Mouse (Mus musculus) heart, postnatal 36 days (tissue): Measurements from ENCODE around the gene Qk. TPM values are rescaled to one million over a fixed set of nuclear protein-coding genes. Genes with fewer than 3 reads are reported as not detected.

Experiments
- DNase-seq, 2 experiments: peaks; one replicate each; pipeline ENCODE4 v3.0.0; 2021 to 2022
- intact Hi-C: fragments of 180-260 bp; cut with DNase I; formaldehyde crosslinking; loops from one replicate; pipeline ENCODE4 v1.15.1; 2025
- total RNA-seq, 2 experiments: library from RNA; stranded (reverse); gene quantifications; 2 replicates each; pipeline ENCODE4 v1.2.3; 2021

Qk gene
- total RNA-seq, 2 experiments from 2014 or later, result 419 to 431 TPM

DNA sequence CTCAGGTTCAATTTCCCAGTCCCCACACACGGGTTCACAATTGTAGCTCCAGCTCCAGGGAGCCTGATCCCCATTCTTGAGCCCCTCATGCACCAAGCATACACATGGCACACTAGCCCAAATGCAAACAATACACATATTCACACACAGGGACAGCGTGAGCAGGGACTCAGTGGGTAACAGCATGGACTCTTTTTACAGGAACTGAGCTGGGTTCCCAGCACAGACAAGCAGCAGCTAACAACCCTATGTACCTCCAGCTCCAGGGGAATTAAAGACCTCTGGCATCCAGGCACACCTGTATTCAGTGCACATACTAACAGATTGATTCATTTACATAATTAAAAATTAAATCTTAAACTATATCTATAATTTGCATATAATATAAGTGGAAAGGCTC, 34.9 kb downstream of the Qk start:
- intact Hi-C loops, result no loop called here
- no peak for DNase-seq

DNA sequence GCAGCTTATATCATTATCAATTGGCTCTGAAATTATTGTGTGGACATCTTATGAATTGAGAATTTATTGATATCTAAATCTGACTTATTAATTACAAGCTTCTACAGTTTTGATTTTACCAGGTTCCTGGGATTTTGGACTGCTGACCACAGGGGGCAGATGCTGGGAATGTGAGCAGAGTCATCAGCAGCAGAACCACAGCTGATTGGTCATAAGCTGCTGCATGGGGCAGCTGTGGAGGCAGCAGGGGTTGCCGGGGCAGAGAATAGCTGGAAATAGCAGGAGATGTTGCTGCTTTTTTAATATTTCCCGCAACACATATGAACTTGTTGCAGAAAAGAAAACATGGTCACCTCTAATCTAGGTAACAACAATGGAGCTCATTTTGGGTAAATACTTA, 40.1 kb downstream of the Qk start:
- intact Hi-C loops, result no loop called here
- DNase-seq, result no peak

DNA sequence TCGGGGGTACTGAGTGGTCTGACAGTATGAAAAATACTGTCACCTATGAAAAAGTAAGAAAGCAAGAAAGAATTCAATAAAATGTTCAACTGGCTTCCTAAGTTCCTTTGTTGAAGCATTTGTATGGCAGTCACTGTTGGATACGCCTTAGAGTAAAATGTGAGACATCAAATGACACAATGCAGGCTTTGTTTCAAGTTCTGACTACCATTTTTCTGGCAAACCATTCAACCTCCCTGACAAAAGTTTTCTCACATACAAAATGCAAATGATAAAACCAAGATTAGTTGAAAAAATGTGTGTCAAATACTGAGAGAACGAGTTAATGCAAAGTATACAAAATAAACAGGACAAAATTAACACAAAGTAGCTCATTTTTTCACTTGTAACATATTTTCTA, 50.1 kb downstream of the Qk start:
- no peak for DNase-seq
- intact Hi-C loops, result no loop called here

DNA sequence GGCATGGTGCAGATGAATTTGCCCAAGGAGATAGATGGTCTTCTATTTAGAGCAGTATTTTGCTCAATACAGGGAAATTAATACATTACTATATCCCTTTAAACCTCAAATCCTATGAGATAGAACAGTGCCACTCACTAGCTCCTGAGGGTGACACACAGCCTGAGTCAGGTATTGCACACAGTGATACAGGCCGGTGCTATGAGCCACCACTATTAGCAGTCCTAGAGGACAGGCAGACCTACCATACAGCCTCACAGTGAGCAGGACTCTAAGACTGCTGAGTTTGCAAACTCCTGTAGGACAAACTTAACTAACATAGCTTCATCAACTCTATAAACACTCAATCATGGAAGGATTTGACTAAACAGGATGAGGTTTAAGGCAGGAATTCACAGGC, 51.2 kb downstream of the Qk start:
- DNase-seq, result no peak
- intact Hi-C loops, result no loop called here

DNA sequence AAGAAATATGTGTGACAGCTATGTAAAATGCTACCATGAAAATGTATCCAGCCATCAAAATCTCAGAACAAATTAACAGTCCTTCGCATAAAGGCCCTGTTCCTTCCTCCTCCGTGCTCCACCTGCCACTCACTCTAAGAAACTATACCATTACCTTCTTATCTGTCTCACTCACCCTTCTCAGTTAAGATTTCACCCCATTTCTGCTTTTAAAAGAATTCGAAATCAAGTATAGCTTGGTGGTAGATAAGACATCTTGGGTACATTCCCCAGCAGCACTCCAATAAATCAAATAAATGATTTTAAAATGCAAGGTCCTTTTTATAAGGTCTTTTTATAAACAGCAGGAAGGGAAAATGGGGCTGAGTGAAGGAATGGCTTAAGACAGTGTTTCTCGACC, 53.4 kb downstream of the Qk start:
- intact Hi-C loops, result no loop called here
- no peak for DNase-seq

DNA sequence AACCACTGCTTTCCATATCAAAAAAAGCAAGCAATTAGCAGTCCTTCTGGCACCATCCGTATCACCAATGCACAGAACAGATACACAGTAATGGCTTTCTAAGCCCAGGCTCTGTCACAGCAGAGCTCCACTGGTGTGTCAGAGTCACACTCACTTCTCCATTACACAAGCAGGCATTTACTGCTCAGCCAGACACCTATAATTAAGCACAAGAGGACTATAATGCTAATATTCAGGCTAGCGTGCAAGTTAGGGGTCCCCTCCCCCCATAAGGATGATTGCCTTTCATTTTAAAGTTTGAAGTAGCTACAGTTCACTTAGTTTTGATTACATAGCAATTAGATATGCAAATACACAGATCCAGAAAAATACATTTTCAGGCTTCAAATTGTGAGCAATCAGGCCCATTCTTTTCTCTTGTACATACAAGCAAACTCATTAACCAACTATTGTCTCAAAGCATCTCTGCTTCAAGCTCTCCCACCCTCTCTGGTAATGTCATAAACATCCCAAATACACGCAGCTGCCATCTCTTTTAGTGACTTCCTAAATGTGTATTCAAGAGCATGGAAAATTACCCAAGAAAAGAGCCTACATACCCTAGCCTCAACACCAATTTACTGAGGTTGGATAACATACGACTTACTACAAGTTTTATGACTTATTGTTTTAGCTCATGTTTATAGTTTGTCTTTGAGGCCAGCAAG, 68.2 kb downstream of the Qk start:
- no peak for DNase-seq
- intact Hi-C loops, result no loop called here

DNA sequence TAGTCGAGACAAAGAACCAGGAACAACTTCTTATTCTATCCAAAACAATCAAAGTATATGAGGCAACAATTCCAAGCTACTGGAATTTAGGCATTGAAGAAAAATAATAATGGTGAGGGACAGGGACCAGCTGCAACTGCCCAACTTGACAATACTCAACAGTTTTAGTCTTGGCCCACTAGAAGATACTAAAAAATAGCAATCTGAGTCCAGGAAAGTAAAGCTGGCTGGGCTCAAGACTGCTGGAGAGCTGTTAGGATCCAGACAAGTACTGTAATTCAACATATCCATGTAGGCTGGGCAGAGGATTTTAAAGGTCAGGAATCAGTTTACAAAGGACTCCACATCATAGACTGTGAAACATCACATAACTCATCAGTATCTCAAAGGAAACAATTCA, 79.6 kb downstream of the Qk start:
- DNase-seq, result no peak
- intact Hi-C loops, result no loop called here

DNA sequence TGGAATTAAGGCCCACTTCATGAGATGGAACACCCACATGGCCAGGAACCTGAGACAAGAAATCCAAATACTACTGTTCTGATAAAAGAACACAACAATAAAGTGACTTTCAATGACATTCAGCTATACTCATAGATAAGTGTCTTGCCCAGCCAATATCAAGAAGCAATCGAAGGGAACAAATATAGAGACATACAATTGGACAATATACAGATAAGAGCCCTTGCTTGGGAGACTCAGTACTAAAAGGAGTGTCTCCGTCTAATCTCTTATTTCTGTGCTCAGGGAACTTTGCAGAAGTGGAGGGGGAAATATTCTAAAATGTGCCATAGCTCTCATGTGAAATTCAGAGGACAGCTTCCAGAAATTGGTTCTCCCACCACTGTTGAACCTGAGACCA, 83.1 kb downstream of the Qk start:
- intact Hi-C loops, result no loop called here
- DNase-seq, result no peak

DNA sequence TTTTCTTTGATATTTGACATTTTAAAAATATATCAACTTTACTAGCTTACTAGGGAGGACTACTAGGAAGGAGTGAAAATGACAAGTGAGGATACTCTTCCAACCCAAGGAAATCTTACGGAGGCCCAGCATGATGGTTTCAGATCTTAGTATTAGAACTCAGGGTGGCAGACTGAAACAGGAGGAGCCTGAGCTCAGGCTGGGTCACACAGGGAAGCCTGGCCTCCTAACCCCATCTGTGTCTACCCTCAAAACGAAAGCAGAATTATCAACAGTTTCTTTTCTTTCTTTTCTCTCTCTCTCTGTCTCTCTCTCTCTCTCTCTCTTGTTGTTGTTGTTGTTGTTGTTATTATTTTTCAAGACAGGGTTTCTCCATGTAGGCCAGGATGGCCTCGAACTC, 87.2 kb downstream of the Qk start:
- intact Hi-C loops, result loop anchor here (5.0 kb wide), 1 partner anchor 80 kb away; no protein-coding TSS in a partner anchor
- DNase-seq, result no peak

DNA sequence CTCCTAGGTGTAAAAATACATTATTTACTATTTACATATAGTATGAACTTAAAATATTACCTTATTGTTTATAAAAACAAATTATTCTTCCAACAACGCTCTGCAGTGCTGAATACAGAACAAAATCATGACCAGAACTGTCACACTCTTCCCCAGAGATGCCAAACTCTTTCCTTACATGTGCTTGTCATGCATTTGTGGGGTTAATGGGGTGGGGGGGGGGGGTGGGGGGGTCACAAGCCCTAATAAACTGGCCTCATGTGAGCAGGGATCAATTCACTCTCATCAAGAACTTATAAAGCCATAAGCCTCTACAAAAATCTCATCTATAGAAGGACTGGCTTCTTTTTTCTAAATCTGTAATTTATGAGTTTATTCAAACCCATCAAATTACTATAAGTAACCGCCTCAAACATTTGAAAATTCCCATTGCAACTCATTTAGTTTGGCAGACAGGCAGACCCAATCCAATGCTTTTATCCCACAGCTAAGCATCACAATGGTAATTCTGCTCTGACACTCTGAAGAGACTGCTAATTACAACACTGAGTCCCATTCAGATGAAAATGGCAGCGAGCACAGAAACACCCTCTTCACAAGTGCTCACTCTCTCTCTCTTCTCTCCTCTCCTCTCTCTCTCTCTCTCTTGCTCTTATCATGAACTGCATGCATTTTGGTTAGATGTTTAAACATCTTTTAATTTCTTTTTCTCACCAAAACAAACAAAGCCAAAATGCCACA, 91.7 kb downstream of the Qk start:
- no peak for DNase-seq
- intact Hi-C loops, result no loop called here

DNA sequence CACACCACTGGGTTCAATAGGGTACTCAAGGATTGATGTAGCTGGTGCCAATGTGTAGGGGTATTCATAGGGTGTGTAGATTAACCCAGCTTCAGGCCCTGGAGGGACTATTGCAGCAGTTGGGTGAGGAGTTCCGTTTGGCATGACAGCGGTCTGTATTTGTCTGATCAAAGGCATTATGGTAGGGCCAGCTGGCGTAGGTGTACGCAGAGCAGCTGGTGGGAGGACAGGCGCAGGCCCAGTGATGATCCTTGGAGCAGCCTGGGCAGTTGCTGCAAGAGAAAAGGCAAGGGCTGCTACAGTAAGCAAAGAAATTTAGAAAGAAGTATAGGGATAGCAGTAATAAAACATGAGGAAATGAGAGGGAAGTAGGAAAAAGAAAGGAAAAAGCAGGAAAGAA, 103.5 kb downstream of the Qk start:
- intact Hi-C loops, result loop anchor here (5.0 to 10.0 kb wide), 2 partner anchors 96 to 169 kb away; no protein-coding TSS in a partner anchor
- no peak for DNase-seq

DNA sequence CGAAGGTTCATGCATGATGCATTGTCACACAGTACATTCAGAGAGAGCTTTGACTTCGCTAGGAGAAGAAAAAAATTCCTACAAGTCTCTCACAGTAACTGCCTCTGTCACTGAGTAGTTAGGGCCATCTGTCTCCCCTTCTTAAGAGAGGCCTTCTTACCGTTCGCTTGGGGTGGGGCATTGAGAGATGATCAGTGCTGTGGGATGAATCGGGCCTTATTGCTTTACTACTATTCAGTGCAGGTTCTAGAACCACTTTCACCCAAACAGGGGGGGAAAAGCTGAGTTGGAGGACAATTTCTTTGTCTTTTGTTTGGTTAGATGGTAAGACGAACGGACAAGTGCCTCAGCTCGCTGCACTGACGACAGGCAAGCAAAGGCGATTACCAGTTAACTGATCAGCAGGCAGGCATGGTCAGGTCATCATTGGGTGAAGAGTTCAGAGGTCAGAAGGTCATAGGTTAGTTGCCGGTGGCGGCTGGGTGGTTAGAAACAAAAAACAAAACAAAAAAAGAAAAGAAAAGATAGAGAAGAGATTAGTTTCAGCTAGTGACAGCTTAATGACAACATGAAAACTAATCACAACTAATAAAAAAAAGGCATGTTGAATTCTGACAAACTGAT, 110.4 kb downstream of the Qk start:
- no peak for DNase-seq
- intact Hi-C loops, result no loop called here

DNA sequence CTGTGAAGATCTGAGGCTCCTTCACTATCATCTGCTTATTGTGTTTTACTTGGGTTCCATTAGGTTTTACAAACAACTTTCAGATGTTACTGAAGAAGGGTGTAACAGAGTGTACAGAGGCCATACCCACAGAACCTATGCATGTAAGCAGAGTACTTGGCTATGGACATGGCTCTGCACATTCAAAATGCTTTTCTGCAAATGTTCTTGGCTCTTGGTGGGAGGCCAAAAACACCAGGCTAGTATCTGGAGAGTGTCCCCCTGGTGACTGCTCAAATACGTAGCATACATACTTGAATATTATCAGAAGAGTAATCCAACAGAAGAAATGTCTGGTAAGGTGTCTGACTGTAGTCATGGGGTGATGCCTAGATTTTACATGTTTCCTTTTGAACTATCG, 121.0 kb downstream of the Qk start:
- DNase-seq, result no peak
- intact Hi-C loops, result loop anchor here (5.0 kb wide), 3 partner anchors 101 to 296 kb away; no protein-coding TSS in a partner anchor

DNA sequence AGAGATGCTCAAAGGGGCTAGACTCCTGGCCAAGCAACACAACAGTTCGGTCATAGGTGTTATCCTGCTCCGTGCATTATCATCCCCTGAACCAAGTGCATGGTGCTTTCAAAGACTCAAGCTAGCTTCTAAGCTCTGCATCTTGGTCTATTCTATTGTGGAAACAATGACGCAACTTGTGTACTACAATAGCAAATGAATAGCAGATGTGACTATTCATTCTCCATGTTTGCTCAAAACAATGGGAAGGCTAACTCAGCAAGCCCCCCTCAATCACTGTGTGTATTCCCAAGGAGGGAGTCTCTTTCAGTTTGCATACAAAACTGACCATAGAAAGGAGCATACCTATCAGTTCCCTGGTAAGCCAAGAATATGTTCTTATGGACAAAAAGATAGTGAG, 121.4 kb downstream of the Qk start:
- no peak for DNase-seq
- intact Hi-C loops, result loop anchor here (5.0 kb wide), 3 partner anchors 101 to 296 kb away; no protein-coding TSS in a partner anchor

DNA sequence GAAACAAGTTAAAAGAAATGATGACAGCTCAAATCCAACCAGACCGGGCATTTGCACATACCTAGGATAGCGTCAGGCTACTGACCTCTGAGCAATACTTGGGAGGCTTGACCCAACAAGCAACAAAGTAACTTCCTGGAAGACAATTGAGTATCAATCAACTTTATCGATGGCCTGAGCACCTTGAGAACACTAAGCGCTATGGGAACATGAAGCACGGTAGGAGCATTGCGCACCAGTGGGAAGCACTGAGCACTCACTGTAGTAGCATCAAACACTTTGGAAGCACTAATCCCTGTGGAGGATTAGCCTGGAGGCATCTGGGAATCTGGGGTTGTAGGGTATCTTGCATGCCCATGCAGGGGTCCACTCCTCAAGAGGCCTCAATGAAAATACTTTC, 124.0 kb downstream of the Qk start:
- intact Hi-C loops, result loop anchor here (5.0 kb wide), 3 partner anchors 98 to 297 kb away; no protein-coding TSS in a partner anchor
- no peak for DNase-seq

DNA sequence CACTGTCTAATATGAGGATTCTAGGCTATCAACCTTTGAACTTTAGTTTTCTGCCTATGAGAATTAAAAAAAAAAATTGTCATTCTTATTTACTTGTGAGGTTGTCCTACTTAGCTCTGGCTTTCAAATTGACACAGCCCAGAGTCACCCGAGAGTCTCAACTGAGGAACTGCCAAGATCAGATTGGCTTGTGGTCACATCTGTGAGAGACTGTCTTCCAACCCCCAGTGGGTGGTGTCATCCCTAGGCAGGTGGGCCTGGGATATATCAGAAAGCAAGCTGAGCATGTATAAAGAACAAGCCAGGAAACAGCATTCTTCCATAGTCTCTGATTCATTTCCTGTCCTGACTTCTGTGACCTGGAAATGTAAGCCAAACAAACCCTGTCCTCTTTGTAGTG, 128.8 kb downstream of the Qk start:
- intact Hi-C loops, result no loop called here

DNA sequence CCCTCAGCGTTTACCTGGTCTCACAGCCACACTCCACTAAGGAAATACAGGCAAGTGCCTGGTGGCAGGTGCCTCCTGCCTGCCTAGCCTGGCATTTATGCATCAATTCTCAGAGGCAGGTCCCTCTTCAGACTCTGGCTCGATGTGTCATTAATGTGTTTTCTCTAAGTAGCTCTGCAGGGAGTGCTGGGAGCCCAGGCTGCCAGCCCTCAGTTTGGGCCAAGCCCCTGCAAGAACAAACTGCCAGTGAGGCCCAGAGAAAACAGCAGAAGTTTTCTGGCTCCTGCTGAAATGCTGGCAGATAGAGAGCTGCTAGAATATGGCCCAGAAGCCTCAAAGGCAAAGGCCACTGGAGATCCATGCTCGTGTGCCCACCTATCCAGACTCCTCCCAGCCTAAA, 131.2 kb downstream of the Qk start:
- DNase-seq, result no peak
- intact Hi-C loops, result no loop called here

More for the DNA sequence above, 128.8 kb downstream of the Qk start:
- DNase-seq, result no peak

DNA sequence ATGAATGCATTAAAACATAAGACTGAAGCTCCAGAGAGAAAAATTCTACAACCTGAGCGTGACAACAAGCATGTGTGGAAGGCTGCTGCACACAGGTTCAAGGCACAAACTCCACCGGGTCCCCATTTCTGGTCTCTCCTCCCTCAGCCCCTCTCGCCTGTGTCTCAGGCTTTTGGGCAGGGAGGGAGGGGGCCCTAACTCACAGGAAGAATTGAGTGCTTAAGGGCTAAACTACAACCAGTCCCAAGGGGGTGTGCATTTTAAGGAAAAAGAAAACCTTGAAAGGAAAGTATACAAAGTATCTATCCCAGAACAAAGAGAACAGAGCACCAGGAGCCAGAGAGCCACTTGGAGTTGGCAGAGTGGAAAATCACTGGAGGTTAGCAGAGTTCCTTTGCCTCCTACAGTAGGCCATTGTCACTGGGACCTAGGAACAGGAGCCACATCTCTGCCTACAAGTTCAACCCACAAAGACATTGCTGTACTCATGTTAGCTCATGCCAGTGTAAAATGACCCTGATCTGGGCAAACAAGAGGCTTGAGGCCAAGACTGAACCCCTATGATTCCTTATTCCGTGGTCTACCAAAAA, 132.1 kb downstream of the Qk start:
- DNase-seq, result no peak
- intact Hi-C loops, result no loop called here

DNA sequence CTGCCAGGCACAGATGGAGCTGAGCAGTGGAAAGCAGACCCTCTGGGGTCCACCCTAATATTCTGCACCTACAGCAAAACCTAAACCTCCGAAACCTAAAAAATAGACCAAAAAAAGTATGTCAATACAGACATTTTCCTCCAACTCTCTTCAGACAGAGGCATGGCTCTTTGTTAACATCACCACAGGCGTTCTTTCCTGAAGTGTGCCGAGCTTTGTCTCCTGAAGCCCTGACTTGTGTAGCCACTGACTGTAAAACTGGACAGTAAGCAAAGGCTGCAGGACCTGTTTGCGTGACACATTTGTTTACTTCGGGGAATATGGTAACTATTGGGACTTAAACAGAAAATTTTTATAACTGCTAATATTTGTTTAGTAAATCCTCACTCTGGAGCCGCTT, 137.9 kb downstream of the Qk start:
- intact Hi-C loops, result no loop called here
- DNase-seq, result no peak

DNA sequence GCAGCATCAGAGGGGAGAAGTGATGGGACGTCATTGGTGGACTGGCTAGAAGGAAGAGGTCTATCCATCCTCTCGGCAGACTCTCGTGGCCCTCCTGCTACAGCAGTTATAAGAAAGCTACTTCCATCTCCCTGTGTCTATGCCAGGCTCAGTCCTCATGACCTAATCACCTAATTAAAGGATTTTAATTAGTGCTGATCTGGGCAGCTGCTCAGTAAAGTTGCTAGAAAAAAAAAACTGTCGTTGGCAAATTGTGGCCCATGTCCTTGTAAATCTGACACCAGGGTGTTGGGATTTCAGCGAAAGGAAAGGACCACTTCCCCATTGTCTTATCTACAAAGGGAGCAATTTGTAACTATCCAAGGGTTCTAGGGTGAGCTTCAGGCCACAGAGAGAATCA, 142.6 kb downstream of the Qk start:
- DNase-seq, result no peak
- intact Hi-C loops, result no loop called here

DNA sequence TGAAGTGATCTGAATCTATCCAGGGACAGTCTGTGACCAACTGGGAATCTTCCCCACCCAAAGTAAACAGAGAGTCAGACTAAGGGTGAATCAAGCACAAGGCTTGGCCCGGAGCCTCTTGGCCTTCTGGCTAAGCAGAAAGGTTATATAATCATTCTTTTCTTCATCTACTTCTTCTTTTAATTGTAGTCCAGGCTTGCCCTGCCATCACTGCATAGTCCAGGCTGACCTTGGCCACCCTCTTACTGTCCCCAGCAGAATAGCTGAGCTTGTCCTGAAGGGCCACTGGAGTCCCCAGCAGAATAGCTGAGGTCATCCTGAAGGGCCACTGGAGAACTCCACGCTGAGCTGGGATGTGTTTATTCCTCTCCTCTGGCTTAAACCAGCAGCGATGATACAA, 158.4 kb downstream of the Qk start:
- no peak for DNase-seq
- intact Hi-C loops, result no loop called here
